Mouse (Mus musculus) kidney, adult 2 months (tissue): ENCODE results near the gene Slc38a10.

Source experiments
- CTCF ChIP-seq: fragments of 200-500 bp; conservative IDR thresholded peaks from 2 replicates; pipeline ENCODE4 v1.5.1; 2011; ENCODE audit warnings: low read depth, mild to moderate bottlenecking, control low read depth, low read length, moderate library complexity, mixed read lengths; ENCODE audit not compliant: insufficient read depth, insufficient read length
- POLR2A ChIP-seq: fragments of 200-500 bp; IDR thresholded peaks from one replicate; pipeline ENCODE4 v1.6.1; 2011; ENCODE audit warnings: low read depth, low read length, control low read depth

- TF ChIP-seq CTCF (no peak; the same call in 1 of the 2 replicates), POLR2A (no peak)
Observed at GRCm38 (mm10) chr11:120072986-120073647, 78.0 kb downstream of the Slc38a10 start.
